Mouse (Mus musculus): ENCODE data around the gene Olfr149.
"Not testable (repeated sequence)": the region's sequence is repeated elsewhere in the genome, so short reads cannot be mapped to it uniquely, and the experiment has no call there.

The Olfr149 gene

DNA sequence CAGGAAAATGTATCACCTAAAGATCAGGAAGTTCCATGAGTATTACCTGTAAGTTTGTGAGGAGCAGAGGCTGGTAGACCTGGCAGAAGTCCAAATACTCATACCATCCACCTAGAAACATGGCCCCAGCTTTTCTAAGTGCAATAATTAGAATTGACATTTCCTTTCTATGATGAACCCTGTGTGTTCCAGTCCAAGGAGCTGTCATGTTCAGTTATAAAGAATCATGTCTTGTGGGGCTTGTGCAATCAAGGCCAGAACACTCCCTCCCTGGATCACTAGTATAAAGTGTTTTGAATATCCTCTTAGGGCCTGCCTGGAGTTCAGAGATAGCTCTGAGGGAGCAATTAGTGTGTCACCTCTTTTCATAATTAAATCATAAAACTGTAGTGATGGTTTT, at the start of gene Olfr149:
Gene Olfr149 (minus strand): TSS at position 101 of the 400 bp plus-strand sequence.
- no peak for DNase-seq

GRCm38 (mm10) chr9:39746428-39746827, 39.5 kb upstream of the Olfr149 start:
- no peak for DNase-seq

DNA sequence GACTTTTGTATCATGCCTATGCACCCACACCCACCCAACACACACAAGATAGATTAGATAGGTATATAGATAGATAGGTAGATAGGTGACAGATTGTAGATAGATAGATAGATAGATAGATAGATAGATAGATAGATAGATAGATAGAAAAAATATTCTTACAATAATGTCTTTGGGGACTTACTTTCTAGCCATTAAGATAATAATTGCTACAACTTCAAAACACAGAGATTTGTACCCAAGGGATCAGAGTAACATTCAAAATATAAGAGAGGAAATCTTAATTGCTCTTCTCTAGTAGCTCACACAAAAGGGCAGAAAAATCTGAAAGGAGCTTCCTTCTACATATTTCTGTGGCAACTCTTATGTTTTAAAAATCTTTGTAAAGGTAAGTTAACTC, 39.0 kb upstream of the Olfr149 start, which contains the start of gene Olfr967:
Gene Olfr967 (plus strand): TSS at position 301 of the 400 bp plus-strand sequence.
- no peak for DNase-seq

GRCm38 (mm10) chr9:39740741-39741140, 33.8 kb upstream of the Olfr149 start:
- no peak for DNase-seq

DNA sequence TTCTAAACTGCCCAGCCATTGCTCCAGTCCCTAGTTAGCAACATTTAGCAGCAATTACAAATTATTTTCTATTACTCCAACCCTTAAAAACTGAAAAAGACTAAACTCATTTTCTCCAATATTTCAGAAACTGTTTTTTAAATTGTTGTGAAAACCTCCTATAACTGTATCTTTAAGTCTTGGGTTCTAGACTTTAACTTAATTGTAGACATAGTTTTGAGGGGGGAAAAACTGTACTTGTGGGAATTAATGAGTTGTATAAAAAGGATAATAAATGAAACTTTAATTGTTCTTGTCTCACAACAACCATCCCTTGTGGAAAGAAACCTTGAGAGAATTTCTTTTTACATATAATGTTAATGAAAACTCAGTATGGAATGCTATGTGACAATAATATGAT, 23.8 kb upstream of the Olfr149 start, which contains the start of gene Olfr150:
Gene Olfr150 (plus strand): TSS at position 301 of the 400 bp plus-strand sequence.
- DNase-seq, result no peak

DNA sequence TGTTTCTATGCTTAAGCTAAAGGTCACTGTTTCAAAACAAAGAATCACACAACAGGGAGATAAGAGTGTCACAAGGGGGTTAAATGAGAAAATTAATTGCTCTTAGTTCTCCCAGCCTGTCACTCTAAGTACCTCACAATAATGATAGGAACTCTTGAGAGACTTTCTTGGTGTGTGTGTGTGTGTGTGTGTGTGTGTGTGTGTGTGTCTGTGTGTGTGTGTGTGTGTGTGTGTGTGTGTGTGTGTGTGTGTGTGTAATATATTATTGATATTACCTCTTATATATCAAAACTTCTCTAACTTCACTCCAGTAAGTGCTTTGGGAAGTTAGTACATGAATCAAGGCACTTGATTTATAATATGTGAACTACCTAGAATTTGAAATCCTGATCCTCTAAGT, 4.1 kb upstream of the Olfr149 start, which contains the start of gene Olfr965:
Gene Olfr965 (plus strand): TSS at position 301 of the 400 bp plus-strand sequence.
- no peak for DNase-seq

DNA sequence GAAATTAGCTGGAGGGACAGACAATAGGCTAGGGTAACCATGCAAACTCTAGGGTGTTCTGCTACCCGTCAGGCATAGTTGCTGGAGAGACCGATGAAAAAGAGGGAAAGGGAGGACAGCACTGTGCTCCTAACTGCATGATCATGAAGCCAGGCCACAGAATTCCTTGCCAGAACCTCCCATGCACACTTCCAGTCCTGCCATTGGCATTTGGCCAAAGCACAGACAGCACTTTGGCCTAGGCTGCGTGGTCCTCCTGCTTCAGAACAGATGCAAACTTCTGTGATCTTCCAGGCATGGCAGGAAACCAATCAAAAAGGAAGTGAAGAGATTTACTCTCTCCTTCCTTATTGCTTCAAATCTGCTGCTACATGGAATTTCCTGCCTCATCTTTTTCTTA, 2.0 kb upstream of the Olfr149 start:
- no peak for DNase-seq

DNA sequence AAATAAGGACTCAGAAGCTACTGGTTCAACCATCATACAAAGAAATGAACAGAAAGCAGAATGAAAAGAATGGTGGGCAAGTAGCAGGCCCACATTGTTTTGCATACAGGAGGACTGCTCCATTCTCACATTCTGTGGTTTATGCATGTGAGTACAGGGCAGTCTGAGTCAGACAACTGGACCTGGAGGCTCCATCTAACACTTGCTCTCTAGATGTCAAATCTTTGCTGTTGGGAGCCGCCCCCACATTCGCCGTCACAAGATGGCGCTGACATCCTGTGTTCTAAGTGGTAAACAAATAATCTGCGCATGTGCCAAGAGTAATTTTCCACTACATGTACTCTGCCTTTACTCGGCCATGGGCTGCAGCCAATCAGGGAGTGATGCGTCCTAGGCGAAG, 5.8 kb downstream of the Olfr149 start:
- not testable (repeated sequence) for DNase-seq

DNA sequence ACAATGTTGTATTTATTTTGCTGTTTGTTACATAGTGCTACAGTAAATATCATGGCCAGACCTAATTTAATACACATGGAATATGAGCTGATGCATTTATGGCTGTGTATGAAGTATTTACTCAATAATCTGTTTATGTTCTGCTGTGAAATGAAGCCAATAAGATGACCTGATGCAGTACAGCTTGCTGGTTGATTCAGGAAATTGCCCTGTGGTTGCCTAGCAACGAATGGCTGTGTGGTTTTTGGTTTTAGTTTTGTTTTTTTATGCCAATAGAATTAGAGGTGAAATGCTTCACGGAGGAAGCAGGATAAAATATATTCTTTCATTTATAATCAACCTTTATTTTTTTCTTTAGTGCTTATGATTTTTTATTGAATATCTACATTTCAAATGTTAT, 27.6 kb downstream of the Olfr149 start:
- DNase-seq, result no peak

- no peak for DNase-seq
Measured at GRCm38 (mm10) chr9:39678557-39678956, 28.4 kb downstream of the Olfr149 start.

DNA sequence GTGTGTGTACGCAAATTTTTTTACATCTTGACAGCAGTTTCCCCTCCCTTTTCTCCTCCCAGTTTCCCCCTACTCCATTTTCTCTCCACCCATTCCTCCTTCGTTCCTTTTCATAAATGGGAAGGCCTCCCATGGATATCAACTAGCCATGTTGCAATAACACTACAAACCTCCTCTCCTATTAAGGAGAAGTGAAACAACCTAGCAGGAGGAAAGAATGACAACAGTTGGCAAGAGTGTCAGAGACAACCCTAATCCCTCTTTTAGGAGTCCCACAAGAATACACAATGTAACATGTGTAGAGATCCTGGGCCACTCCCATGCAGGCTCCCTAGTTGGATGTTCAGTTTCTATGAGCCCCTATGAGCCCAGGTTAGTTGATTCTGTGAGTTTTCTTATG, 32.1 kb downstream of the Olfr149 start:
- no peak for DNase-seq

GRCm38 (mm10) chr9:39669723-39670122, 37.2 kb downstream of the Olfr149 start:
- DNase-seq, result no peak

GRCm38 (mm10) chr9:39666905-39667304, 40.0 kb downstream of the Olfr149 start, which contains the start of gene Olfr963:
Gene Olfr963 (plus strand): TSS chr9:39667205.
- no peak for DNase-seq

- no peak for DNase-seq
Measured at GRCm38 (mm10) chr9:39654756-39655396, 52.0 kb downstream of the Olfr149 start.

Data from thymus, postnatal 14 days (tissue).